Mouse (Mus musculus): ENCODE data around the gene Sh3bgrl2. TPM values are rescaled to one million over a fixed set of nuclear protein-coding genes. Genes with fewer than 3 reads are reported as not detected.
A peak's percentile ranks its signal among the peaks of the same experiment; 100 is the strongest.
"Not testable (repeated sequence)": the region's sequence is repeated elsewhere in the genome, so short reads cannot be mapped to it uniquely, and the experiment has no call there.

Gene Sh3bgrl2
- 100 to 1,000 TPM in 15 of 26 experiments, 10 to 100 TPM in 11; 11.8 to 652 (median 135) TPM for total RNA-seq (2018; cell fraction: chromatin; rRNA removed)
- total RNA-seq (2018; cell fraction: cytosol; rRNA removed), result 100 to 1,000 TPM in 4 of 26 experiments, 10 to 100 TPM in 22; 16.4 to 198 (median 40.7) TPM
- total RNA-seq (2018; cell fraction: nucleus; rRNA removed), result 100 to 1,000 TPM in 17 of 26 experiments, 10 to 100 TPM in 9; 17.2 to 430 (median 182) TPM
- 28.6 to 35.8 TPM (median 33.4 TPM) in 3 replicates for polyA plus RNA-seq (2018)

GRCm38 (mm10) chr9:83547830-83548689, at the start of gene Sh3bgrl2:
TSS of gene Sh3bgrl2 (plus strand) at chr9:83548327.
- peak within 1 kb of the TSS; percentile 33 for H3K4me3 ChIP-seq (ENCODE audit: inconsistent target)
- no peaks in the 10 kb centered on the region for H3K36me3 ChIP-seq (ENCODE audit: inconsistent target)
- 11% methylated on average over 71 of the region's 76 CpGs for WGBS (ENCODE audit: missing documents)
- no peaks in the 10 kb centered on the region for H3K79me2 ChIP-seq (ENCODE audit: inconsistent target)
- H3K27ac ChIP-seq, result no peak within 1 kb of the TSS

DNA sequence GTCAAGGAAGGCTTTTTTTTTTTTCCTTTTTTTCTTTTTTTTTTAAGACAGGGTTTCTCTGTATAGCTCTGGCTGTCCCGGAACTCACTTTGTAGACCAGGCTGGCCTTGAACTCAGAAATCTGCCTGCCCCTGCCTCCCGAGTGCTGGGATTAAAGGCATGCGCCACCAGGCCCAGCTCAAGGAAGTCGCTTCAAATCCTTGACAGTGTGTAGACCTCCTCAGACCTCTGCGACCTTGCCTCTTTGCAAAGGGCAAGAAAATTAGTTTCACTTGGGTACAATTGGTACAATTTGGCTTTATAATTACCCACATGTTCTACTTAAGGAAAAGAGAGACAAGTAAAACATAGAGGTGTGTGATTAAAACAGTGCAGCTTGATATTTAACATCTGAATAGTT, 29.0 kb upstream of the Sh3bgrl2 start:
- WGBS (ENCODE audit: missing documents), result 100% methylated on average over 2 of the region's 5 CpGs
- not testable (repeated sequence) for H3K79me2 ChIP-seq (ENCODE audit: inconsistent target); H3K36me3 ChIP-seq (ENCODE audit: inconsistent target); H3K4me3 ChIP-seq (ENCODE audit: inconsistent target); H3K27ac ChIP-seq

DNA sequence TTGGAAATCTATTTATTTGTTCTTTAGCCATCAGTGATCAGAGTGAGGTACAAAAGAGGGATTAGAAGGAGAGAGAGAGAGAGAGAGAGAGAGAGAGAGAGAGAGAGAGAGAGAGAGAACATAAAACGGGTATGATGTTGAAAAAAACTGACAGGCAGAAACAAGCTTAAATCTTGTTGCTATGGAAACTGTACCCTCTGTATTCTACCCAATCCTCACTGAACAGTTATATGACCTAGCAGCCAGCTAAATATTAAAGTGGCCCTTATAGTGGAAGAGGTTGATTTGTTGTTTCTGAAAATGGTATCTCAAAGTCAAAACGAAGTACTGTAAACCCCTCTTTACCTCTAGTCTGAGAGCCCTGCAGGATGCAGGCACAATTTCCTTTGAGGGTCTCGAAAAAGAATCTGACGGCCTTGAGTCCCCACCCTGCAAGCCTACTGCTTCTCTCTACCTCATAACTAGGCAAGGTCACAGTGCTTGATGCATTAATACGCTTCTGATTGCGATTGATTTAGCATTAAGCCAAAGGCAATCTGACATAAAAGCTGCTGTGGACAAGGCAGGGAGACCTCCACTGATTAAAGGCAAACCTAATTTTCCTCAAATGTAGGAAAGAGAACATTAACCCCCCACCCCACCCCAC, 28.5 kb upstream of the Sh3bgrl2 start:
- no peaks in the 10 kb centered on the region for H3K36me3 ChIP-seq (ENCODE audit: inconsistent target)
- H3K4me3 ChIP-seq (ENCODE audit: inconsistent target), result no peak overlapping the region
- no peaks in the 10 kb centered on the region for H3K79me2 ChIP-seq (ENCODE audit: inconsistent target)
- WGBS (ENCODE audit: missing documents), result 81% methylated on average over 6 of the region's 6 CpGs
- no peak overlapping the region for H3K27ac ChIP-seq

- 93% methylated on average over 7 of the region's 7 CpGs for WGBS (ENCODE audit: missing documents)
- Histone ChIP-seq H3K36me3 (ENCODE audit: inconsistent target) (no peaks in the 10 kb centered on the region), H3K27ac (no peak overlapping the region), H3K79me2 (ENCODE audit: inconsistent target) (no peaks in the 10 kb centered on the region), H3K4me3 (ENCODE audit: inconsistent target) (no peak overlapping the region)
These were observed 20.6 kb upstream of the Sh3bgrl2 start for GRCm38 (mm10) chr9:83527341-83528060.

DNA sequence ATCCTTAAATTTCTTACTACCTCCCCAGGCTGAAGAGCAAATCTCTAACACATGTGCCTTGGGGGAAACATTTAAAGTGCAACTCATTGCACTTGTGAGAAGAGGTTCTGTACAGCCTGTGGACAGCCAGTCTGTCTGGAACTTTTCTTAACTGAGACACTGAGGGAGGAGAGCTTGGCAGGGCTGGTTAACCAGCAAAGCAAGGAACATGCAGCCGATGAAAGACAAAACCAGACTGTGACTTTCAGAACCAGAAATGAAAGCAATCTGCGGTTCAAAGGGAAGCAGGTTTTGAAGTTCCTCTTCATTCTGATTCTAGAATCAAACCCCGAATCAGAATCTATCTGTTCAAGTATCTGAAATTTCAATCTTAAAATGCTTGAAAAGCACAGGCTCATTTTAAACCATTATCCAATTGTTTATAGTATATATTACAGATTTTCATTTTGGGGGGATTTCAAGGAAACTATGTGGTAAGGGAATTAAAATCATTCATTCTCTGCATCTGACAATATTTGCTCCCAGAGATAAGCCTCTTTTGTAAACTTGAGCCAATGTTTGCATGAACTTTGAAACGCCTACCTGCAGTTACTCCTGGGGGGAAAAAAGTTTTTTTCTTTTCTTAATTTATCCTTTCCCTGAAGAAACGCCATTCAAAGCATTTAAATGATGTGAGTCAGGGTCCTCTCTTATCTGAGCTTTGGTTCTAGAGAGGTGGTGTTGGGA, 14.9 kb upstream of the Sh3bgrl2 start:
- no peaks in the 10 kb centered on the region for H3K79me2 ChIP-seq (ENCODE audit: inconsistent target)
- H3K4me3 ChIP-seq (ENCODE audit: inconsistent target), result no peak overlapping the region
- 57% methylated on average over 5 of the region's 5 CpGs for WGBS (ENCODE audit: missing documents)
- H3K36me3 ChIP-seq (ENCODE audit: inconsistent target), result no peaks in the 10 kb centered on the region
- no peak overlapping the region for H3K27ac ChIP-seq

GRCm38 (mm10) chr9:83536959-83537358, 11.2 kb upstream of the Sh3bgrl2 start:
- 95% methylated on average over 4 of the region's 4 CpGs for WGBS (ENCODE audit: missing documents)
- Histone ChIP-seq H3K4me3 (ENCODE audit: inconsistent target) (no peak overlapping the region), H3K36me3 (ENCODE audit: inconsistent target) (no peaks in the 10 kb centered on the region), H3K79me2 (ENCODE audit: inconsistent target) (no peaks in the 10 kb centered on the region), H3K27ac (no peak overlapping the region)

- Histone ChIP-seq H3K27ac (no peak overlapping the region), H3K4me3 (ENCODE audit: inconsistent target) (no peak overlapping the region), H3K79me2 (ENCODE audit: inconsistent target) (no peaks in the 10 kb centered on the region), H3K36me3 (ENCODE audit: inconsistent target) (no peaks in the 10 kb centered on the region)
- 86% methylated on average over 2 of the region's 2 CpGs for WGBS (ENCODE audit: missing documents)
These were observed 10.6 kb upstream of the Sh3bgrl2 start for GRCm38 (mm10) chr9:83537510-83537909.

- WGBS (ENCODE audit: missing documents), result 84% methylated on average over 15 of the region's 15 CpGs
- Histone ChIP-seq H3K79me2 (ENCODE audit: inconsistent target) (no peaks in the 10 kb centered on the region), H3K27ac (no peak overlapping the region), H3K4me3 (ENCODE audit: inconsistent target) (no peak overlapping the region), H3K36me3 (ENCODE audit: inconsistent target) (no peaks in the 10 kb centered on the region)
These were observed 10.1 kb upstream of the Sh3bgrl2 start for GRCm38 (mm10) chr9:83537921-83538536.

- Histone ChIP-seq H3K79me2 (ENCODE audit: inconsistent target) (no peaks in the 10 kb centered on the region), H3K36me3 (ENCODE audit: inconsistent target) (no peaks in the 10 kb centered on the region), H3K27ac (no peak overlapping the region), H3K4me3 (ENCODE audit: inconsistent target) (no peak overlapping the region)
- WGBS (ENCODE audit: missing documents), result 97% methylated on average over 13 of the region's 14 CpGs
These were observed 8.2 kb upstream of the Sh3bgrl2 start for GRCm38 (mm10) chr9:83539809-83540491.

GRCm38 (mm10) chr9:83540492-83540857, 7.7 kb upstream of the Sh3bgrl2 start:
- Histone ChIP-seq H3K27ac (no peak overlapping the region), H3K36me3 (ENCODE audit: inconsistent target) (no peaks in the 10 kb centered on the region), H3K4me3 (ENCODE audit: inconsistent target) (no peak overlapping the region), H3K79me2 (ENCODE audit: inconsistent target) (no peaks in the 10 kb centered on the region)
- 93% methylated on average over 4 of the region's 4 CpGs for WGBS (ENCODE audit: missing documents)

GRCm38 (mm10) chr9:83540975-83541374, 7.2 kb upstream of the Sh3bgrl2 start:
- Histone ChIP-seq H3K79me2 (ENCODE audit: inconsistent target) (no peaks in the 10 kb centered on the region), H3K4me3 (ENCODE audit: inconsistent target) (no peak overlapping the region), H3K36me3 (ENCODE audit: inconsistent target) (no peaks in the 10 kb centered on the region), H3K27ac (no peak overlapping the region)
- 97% methylated on average over 3 of the region's 3 CpGs for WGBS (ENCODE audit: missing documents)

DNA sequence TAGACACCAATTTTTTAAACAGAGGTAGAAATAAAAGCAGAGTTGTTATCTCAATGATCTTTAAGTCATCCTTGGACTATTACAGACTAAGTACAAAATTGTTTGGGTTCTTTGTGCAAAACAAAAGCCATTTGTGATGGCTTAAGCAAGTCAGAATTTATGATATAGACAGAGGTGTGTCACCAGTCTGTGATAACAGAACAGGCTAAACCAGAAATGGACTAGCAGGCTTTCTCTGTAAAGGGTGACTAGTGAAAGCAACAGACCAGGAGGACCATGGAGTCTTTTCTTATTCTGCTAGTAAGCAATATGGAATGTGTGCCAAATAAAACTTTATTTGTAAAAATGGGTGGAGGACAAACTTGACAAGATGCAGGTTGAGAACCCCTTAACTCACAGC, 2.9 kb upstream of the Sh3bgrl2 start:
- Histone ChIP-seq H3K4me3 (ENCODE audit: inconsistent target) (no peak overlapping the region), H3K27ac (0 out of 2 replicates have a peak overlapping the region, but pooled peaks have one; percentile 59), H3K36me3 (ENCODE audit: inconsistent target) (no peaks in the 10 kb centered on the region), H3K79me2 (ENCODE audit: inconsistent target) (no peaks in the 10 kb centered on the region)

DNA sequence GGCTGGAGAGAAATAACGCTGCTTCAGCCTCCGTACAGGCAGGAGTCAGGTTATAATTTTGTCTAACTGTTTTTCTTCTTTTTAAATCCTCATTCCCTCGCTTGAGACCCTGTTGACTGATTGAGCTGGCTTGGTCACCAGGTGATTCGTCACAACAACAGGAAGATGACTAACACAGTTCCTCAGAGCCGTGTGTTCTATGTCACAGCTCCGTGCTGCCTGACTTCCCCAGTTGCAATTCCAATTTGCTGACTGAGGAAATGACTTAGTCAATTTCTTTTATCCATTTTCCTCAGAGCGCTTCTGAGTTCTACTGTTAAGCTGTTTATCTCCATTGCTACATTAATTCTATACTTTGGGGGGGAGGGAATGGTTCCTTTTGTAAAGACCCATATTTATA, 1.8 kb upstream of the Sh3bgrl2 start:
- Histone ChIP-seq H3K36me3 (ENCODE audit: inconsistent target) (no peaks in the 10 kb centered on the region), H3K27ac (peak overlapping the region; percentile 59), H3K4me3 (ENCODE audit: inconsistent target) (no peak overlapping the region), H3K79me2 (ENCODE audit: inconsistent target) (no peaks in the 10 kb centered on the region)
- 37% methylated on average over 7 of the region's 7 CpGs for WGBS (ENCODE audit: missing documents)
